Mouse (Mus musculus) liver, embryonic 14.5 days (tissue): Measurements from ENCODE around the gene Cd59b.

Source experiments
- CTCF ChIP-seq: IDR thresholded peaks from 2 replicates; pipeline ENCODE4 v1.5.1; 2016; ENCODE audit warnings: antibody characterized with exemption, low read depth, control low read depth
- EP300 ChIP-seq: IDR thresholded peaks from 2 replicates; pipeline ENCODE4 v1.6.1; 2016; ENCODE audit warnings: antibody characterized with exemption, low read depth

GRCm38 (mm10) chr2:104130969-104131368 is 61.3 kb downstream of the Cd59b start:
- peak; percentile 96 for TF ChIP-seq CTCF
- peak; percentile 50 for TF ChIP-seq EP300
